Mouse (Mus musculus): ENCODE data around the gene C2. TPM values are rescaled to one million over a fixed set of nuclear protein-coding genes. Genes with fewer than 3 reads are reported as not detected.

Gene C2
- 1.7 and 1.9 TPM in 2 replicates for polyA plus RNA-seq (2014; fragmentation: Nextera tagmentation; extraction: Ambion mirVana)

- Histone ChIP-seq H3K36me3 (ENCODE audit: control insufficient read depth, insufficient read depth, low read length) (peaks cover 19% of the 10 kb centered on the region), H3K27me3 (ENCODE audit: control insufficient read depth, insufficient read depth, low read length) (no peaks in the 10 kb centered on the region), H3K27ac (ENCODE audit: low read depth, low read length) (peak within 1 kb of the TSS; percentile 97), H3K4me1 (ENCODE audit: control insufficient read depth, insufficient read depth, low read length) (peaks cover 13% of the 10 kb centered on the region), H3K4me2 (replicated peaks; ENCODE audit: low read depth, low read length) (peak within 1 kb of the TSS; percentile 90), H3K4me3 (ENCODE audit: low read length) (peak within 1 kb of the TSS; percentile 92), H3K9me3 (ENCODE audit: control insufficient read depth, low read length) (no peaks in the 10 kb centered on the region), H3K9ac (ENCODE audit: low read depth, low read length) (peak within 1 kb of the TSS; percentile 93)
- peak; percentile 53 for ATAC-seq (ENCODE audit: low FRiP score, low TSS enrichment)
- WGBS, result under 1% methylated on average over 32 of the region's 44 CpGs
Measured at GRCm38 (mm10) chr17:34898160-34898586, at the start of gene C2, which contains the start of gene Ehmt2. Gene C2 (minus strand): TSS chr17:34898265. Gene Ehmt2 (plus strand): TSS chr17:34898469.

GRCm38 (mm10) chr17:34947606-34948005 lies 49.5 kb upstream of the C2 start:
- H3K27ac ChIP-seq (ENCODE audit: low read depth, low read length), result no peak overlapping the region
- peaks cover 22% of the 10 kb centered on the region for H3K36me3 ChIP-seq (ENCODE audit: control insufficient read depth, insufficient read depth, low read length)
- 31% methylated on average over 8 of the region's 8 CpGs for WGBS
- no peak overlapping the region for H3K4me2 ChIP-seq (replicated peaks; ENCODE audit: low read depth, low read length)
- H3K27me3 ChIP-seq (ENCODE audit: control insufficient read depth, insufficient read depth, low read length), result no peaks in the 10 kb centered on the region
- no peak overlapping the region for H3K9ac ChIP-seq (ENCODE audit: low read depth, low read length)
- H3K4me1 ChIP-seq (ENCODE audit: control insufficient read depth, insufficient read depth, low read length), result 0 out of 2 replicates have a peak, but pooled peaks cover 11% of the 10 kb centered on the region
- no peak for ATAC-seq (ENCODE audit: low FRiP score, low TSS enrichment)
- no peak overlapping the region for H3K4me3 ChIP-seq (ENCODE audit: low read length)
- no peaks in the 10 kb centered on the region for H3K9me3 ChIP-seq (ENCODE audit: control insufficient read depth, low read length)

- no peak for ATAC-seq (ENCODE audit: low FRiP score, low TSS enrichment)
- Histone ChIP-seq H3K27me3 (ENCODE audit: control insufficient read depth, insufficient read depth, low read length) (no peaks in the 10 kb centered on the region), H3K36me3 (ENCODE audit: control insufficient read depth, insufficient read depth, low read length) (peaks cover 22% of the 10 kb centered on the region), H3K9me3 (ENCODE audit: control insufficient read depth, low read length) (no peaks in the 10 kb centered on the region), H3K9ac (ENCODE audit: low read depth, low read length) (no peak overlapping the region), H3K27ac (ENCODE audit: low read depth, low read length) (no peak overlapping the region), H3K4me3 (ENCODE audit: low read length) (no peak overlapping the region), H3K4me1 (ENCODE audit: control insufficient read depth, insufficient read depth, low read length) (0 out of 2 replicates have a peak, but pooled peaks cover 14% of the 10 kb centered on the region), H3K4me2 (replicated peaks; ENCODE audit: low read depth, low read length) (no peak overlapping the region)
- WGBS, result 86% methylated on average over 5 of the region's 5 CpGs
Measured at GRCm38 (mm10) chr17:34946486-34947140, 48.5 kb upstream of the C2 start.

GRCm38 (mm10) chr17:34944362-34944761 lies 46.3 kb upstream of the C2 start:
- Histone ChIP-seq H3K4me3 (ENCODE audit: low read length) (no peak overlapping the region), H3K9me3 (ENCODE audit: control insufficient read depth, low read length) (no peaks in the 10 kb centered on the region), H3K36me3 (ENCODE audit: control insufficient read depth, insufficient read depth, low read length) (peaks cover under 1% of the 10 kb centered on the region; the same call in 1 of the 2 replicates), H3K27me3 (ENCODE audit: control insufficient read depth, insufficient read depth, low read length) (no peaks in the 10 kb centered on the region), H3K4me1 (ENCODE audit: control insufficient read depth, insufficient read depth, low read length) (0 out of 2 replicates have a peak, but pooled peaks cover 5% of the 10 kb centered on the region), H3K4me2 (replicated peaks; ENCODE audit: low read depth, low read length) (no peak overlapping the region), H3K27ac (ENCODE audit: low read depth, low read length) (no peak overlapping the region), H3K9ac (ENCODE audit: low read depth, low read length) (no peak overlapping the region)
- no peak for ATAC-seq (ENCODE audit: low FRiP score, low TSS enrichment)

- no peaks in the 10 kb centered on the region for H3K36me3 ChIP-seq (ENCODE audit: control insufficient read depth, insufficient read depth, low read length)
- 78% methylated on average over 4 of the region's 4 CpGs for WGBS
- H3K27me3 ChIP-seq (ENCODE audit: control insufficient read depth, insufficient read depth, low read length), result no peaks in the 10 kb centered on the region
- H3K4me3 ChIP-seq (ENCODE audit: low read length), result no peak overlapping the region
- no peak overlapping the region for H3K9ac ChIP-seq (ENCODE audit: low read depth, low read length)
- no peak for ATAC-seq (ENCODE audit: low FRiP score, low TSS enrichment)
- no peak overlapping the region for H3K4me2 ChIP-seq (replicated peaks; ENCODE audit: low read depth, low read length)
- 0 out of 2 replicates have a peak, but pooled peaks cover 5% of the 10 kb centered on the region for H3K4me1 ChIP-seq (ENCODE audit: control insufficient read depth, insufficient read depth, low read length)
- no peaks in the 10 kb centered on the region for H3K9me3 ChIP-seq (ENCODE audit: control insufficient read depth, low read length)
- no peak overlapping the region for H3K27ac ChIP-seq (ENCODE audit: low read depth, low read length)
Measured at GRCm38 (mm10) chr17:34943128-34943815, 45.2 kb upstream of the C2 start.

GRCm38 (mm10) chr17:34941344-34942041 lies 43.4 kb upstream of the C2 start:
- H3K9me3 ChIP-seq (ENCODE audit: control insufficient read depth, low read length), result no peaks in the 10 kb centered on the region
- 5% methylated on average over 15 of the region's 15 CpGs for WGBS
- H3K27me3 ChIP-seq (ENCODE audit: control insufficient read depth, insufficient read depth, low read length), result no peaks in the 10 kb centered on the region
- H3K9ac ChIP-seq (ENCODE audit: low read depth, low read length), result peak overlapping the region; percentile 47; the same call in 1 of the 2 replicates
- H3K4me1 ChIP-seq (ENCODE audit: control insufficient read depth, insufficient read depth, low read length), result 0 out of 2 replicates have a peak, but pooled peaks cover 5% of the 10 kb centered on the region
- H3K4me3 ChIP-seq (ENCODE audit: low read length), result peak overlapping the region; percentile 22
- peak; percentile 75 for ATAC-seq (ENCODE audit: low FRiP score, low TSS enrichment)
- H3K36me3 ChIP-seq (ENCODE audit: control insufficient read depth, insufficient read depth, low read length), result no peaks in the 10 kb centered on the region
- H3K27ac ChIP-seq (ENCODE audit: low read depth, low read length), result peak overlapping the region; percentile 53; the same call in 1 of the 2 replicates
- peak overlapping the region; percentile 47 for H3K4me2 ChIP-seq (replicated peaks; ENCODE audit: low read depth, low read length)

GRCm38 (mm10) chr17:34937960-34938505 lies 40.0 kb upstream of the C2 start:
- no peak overlapping the region for H3K4me3 ChIP-seq (ENCODE audit: low read length)
- 0 out of 2 replicates have a peak, but pooled peaks cover 5% of the 10 kb centered on the region for H3K4me1 ChIP-seq (ENCODE audit: control insufficient read depth, insufficient read depth, low read length)
- no peak for ATAC-seq (ENCODE audit: low FRiP score, low TSS enrichment)
- WGBS, result 87% methylated on average over 6 of the region's 6 CpGs
- no peaks in the 10 kb centered on the region for H3K27me3 ChIP-seq (ENCODE audit: control insufficient read depth, insufficient read depth, low read length)
- peaks cover 9% of the 10 kb centered on the region; the same call in 1 of the 2 replicates for H3K36me3 ChIP-seq (ENCODE audit: control insufficient read depth, insufficient read depth, low read length)
- no peak overlapping the region for H3K4me2 ChIP-seq (replicated peaks; ENCODE audit: low read depth, low read length)
- H3K9me3 ChIP-seq (ENCODE audit: control insufficient read depth, low read length), result no peaks in the 10 kb centered on the region
- no peak overlapping the region for H3K27ac ChIP-seq (ENCODE audit: low read depth, low read length)
- no peak overlapping the region for H3K9ac ChIP-seq (ENCODE audit: low read depth, low read length)

GRCm38 (mm10) chr17:34934830-34935229 lies 36.8 kb upstream of the C2 start:
- 49% methylated on average over 8 of the region's 8 CpGs for WGBS
- peaks cover 9% of the 10 kb centered on the region; the same call in 1 of the 2 replicates for H3K36me3 ChIP-seq (ENCODE audit: control insufficient read depth, insufficient read depth, low read length)
- no peak overlapping the region for H3K4me2 ChIP-seq (replicated peaks; ENCODE audit: low read depth, low read length)
- H3K27ac ChIP-seq (ENCODE audit: low read depth, low read length), result no peak overlapping the region
- no peak overlapping the region for H3K4me3 ChIP-seq (ENCODE audit: low read length)
- H3K4me1 ChIP-seq (ENCODE audit: control insufficient read depth, insufficient read depth, low read length), result peaks cover 9% of the 10 kb centered on the region; the same call in 1 of the 2 replicates
- no peak for ATAC-seq (ENCODE audit: low FRiP score, low TSS enrichment)
- H3K27me3 ChIP-seq (ENCODE audit: control insufficient read depth, insufficient read depth, low read length), result no peaks in the 10 kb centered on the region
- no peaks in the 10 kb centered on the region for H3K9me3 ChIP-seq (ENCODE audit: control insufficient read depth, low read length)
- no peak overlapping the region for H3K9ac ChIP-seq (ENCODE audit: low read depth, low read length)
